Mouse (Mus musculus) heart, postnatal 0 days (tissue): ENCODE data around the gene Tubb1.

Experiments
- CTCF ChIP-seq: IDR thresholded peaks from 2 replicates; pipeline ENCODE4 v1.5.1; 2016; ENCODE audit warnings: antibody characterized with exemption, control low read depth, low read depth
- EP300 ChIP-seq: IDR thresholded peaks from 2 replicates; pipeline ENCODE4 v1.6.1; 2016; ENCODE audit warnings: antibody characterized with exemption, low read depth

DNA sequence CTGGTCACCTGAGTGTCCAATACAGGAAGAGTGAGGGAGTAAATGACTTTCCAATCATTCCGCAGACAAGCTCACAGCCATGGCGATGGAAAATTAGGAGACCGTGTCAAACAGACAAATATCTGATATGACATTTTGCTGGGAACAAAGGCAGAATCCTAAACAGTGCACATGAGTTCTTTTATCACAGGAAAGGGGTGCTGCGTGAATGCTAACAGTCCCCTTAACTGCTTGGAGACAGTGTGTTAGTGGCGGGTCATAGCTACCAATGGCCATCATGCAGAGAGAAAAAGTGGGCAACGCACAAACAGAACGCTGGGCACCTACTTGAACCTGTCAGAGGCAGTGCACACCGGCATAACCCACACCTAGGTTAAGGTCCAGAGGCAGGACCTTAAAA is 51.0 kb downstream of the Tubb1 start:
- TF ChIP-seq CTCF (no peak), EP300 (no peak)
